ENCODE assay signal across 9 mouse cellular contexts in the genomic region with DNA sequence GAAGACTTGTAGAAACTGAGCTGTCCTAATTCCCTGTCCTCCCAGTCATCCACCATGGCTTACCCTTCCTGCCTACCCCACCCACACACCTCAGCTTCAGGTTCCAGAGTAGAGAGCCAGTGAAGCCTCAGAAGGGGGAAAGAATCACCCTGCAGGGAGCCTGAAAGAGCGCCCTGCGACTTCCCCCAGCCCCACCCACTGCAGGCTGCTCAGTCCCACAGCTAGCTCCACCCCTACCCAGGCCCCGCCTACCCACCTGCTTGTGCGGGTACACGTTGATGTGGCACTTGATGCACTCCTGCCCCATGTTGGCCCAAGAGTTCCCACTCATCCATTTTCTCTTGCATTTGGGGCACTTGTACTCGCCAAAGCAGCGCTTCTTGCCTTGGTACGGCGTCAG. TPM values are rescaled to one million over a fixed set of nuclear protein-coding genes. Genes with fewer than 3 reads are reported as not detected.
DNase-seq lines count a peak whose midpoint lies in the region; ATAC-seq and TF ChIP-seq lines count a peak whose summit lies in the region.
"Had no signal": no experiment of that assay in that cellular context is flagged by ENCODE, and none has a peak within 500 bp of the region (broad histone marks: within the 10 kb centered on the region; RNA-seq: fewer than 3 reads in every experiment).

No protein-coding gene starts in this region.

- intact Hi-C loops in left cerebral cortex, postnatal 14 days (cut with DNase I), result loop anchor here (5.0 kb wide), 1 partner anchor 63 kb away; no protein-coding TSS in a partner anchor

- no peak overlapping the region for H3K4me3 ChIP-seq in lung, embryonic 15.5 days
- H3K4me3 ChIP-seq in lung, adult 2 months (replicated peaks; ENCODE audit: extremely low read depth, low read depth, low read length), result no peak overlapping the region
- H3K4me3 ChIP-seq in neural tube, embryonic 15.5 days (replicated peaks), result no peak overlapping the region

- H3K36me3 ChIP-seq in lung, embryonic 15.5 days, result peaks cover 5% of the 10 kb centered on the region; the same call in 1 of the 2 replicates
- H3K36me3 ChIP-seq in neural tube, embryonic 15.5 days, result no peaks in the 10 kb centered on the region

- H3K4me1 ChIP-seq in lung, embryonic 15.5 days, result peaks cover 34% of the 10 kb centered on the region
- H3K4me1 ChIP-seq in lung, adult 2 months (ENCODE audit: control insufficient read depth, insufficient read depth, low read length), result no peaks in the 10 kb centered on the region
- H3K4me1 ChIP-seq in neural tube, embryonic 15.5 days, result peaks cover 17% of the 10 kb centered on the region

- WGBS in lung, embryonic 15.5 days, result 59% methylated on average over 9 of the region's 9 CpGs
- 68% methylated on average over 9 of the region's 9 CpGs for WGBS in lung, adult 2 months
- WGBS in neural tube, embryonic 15.5 days, result 56% methylated on average over 9 of the region's 9 CpGs

- H3K9me3 ChIP-seq in lung, embryonic 15.5 days, result no peaks in the 10 kb centered on the region
- H3K9me3 ChIP-seq in neural tube, embryonic 15.5 days (replicated peaks), result no peaks in the 10 kb centered on the region

- peak overlapping the region; percentile 81 for H3K27ac ChIP-seq in lung, embryonic 15.5 days
- H3K27ac ChIP-seq in neural tube, embryonic 15.5 days (replicated peaks), result no peak overlapping the region

- TF ChIP-seq POLR2A in lung, adult 2 months (IDR thresholded peaks at IDR 0.05; ENCODE audit: borderline replicate concordance, extremely low read depth, low read depth, low read length), result no peak

- ATAC-seq in lung, embryonic 15.5 days (ENCODE audit: borderline replicate concordance, extremely low read depth, low FRiP score, low TSS enrichment), result no peak
- ATAC-seq in inflammation-experienced regulatory T-cells, adult 6 months, result peak; percentile 82
- ATAC-seq in neural tube, embryonic 15.5 days (ENCODE audit: low FRiP score), result no peak

- DNase-seq in lung, adult 2 months, result no peak
- peak; percentile 85 for DNase-seq in naive thymus-derived CD4-positive, alpha-beta T cell, adult 2 months (ENCODE audit: low read depth)
- DNase-seq in left cerebral cortex, postnatal 14 days (ENCODE audit: low spot score in 2 of 2), result no peak
- no peak for DNase-seq in right cerebral cortex, postnatal 4 days
- DNase-seq in frontal cortex, postnatal 14 days (ENCODE audit: low spot score in 2 of 2), result no peak
- DNase-seq: adrenal gland, adult 2 months had no signal

- no peak overlapping the region for H3K4me2 ChIP-seq in lung, embryonic 15.5 days
- H3K4me2 ChIP-seq in neural tube, embryonic 15.5 days, result no peak overlapping the region

- H3K9ac ChIP-seq in lung, embryonic 15.5 days, result no peak overlapping the region
- H3K9ac ChIP-seq in neural tube, embryonic 15.5 days (replicated peaks), result no peak overlapping the region

- no peak for TF ChIP-seq CTCF in lung, adult 2 months (IDR thresholded peaks at IDR 0.05; ENCODE audit: insufficient read depth, low read length)

- H3K27me3 ChIP-seq in lung, embryonic 15.5 days, result no peaks in the 10 kb centered on the region
- H3K27me3 ChIP-seq in neural tube, embryonic 15.5 days (replicated peaks), result no peaks in the 10 kb centered on the region

RNA-seq across cellular contexts. Expression of gene Ppif, which starts 25.4 kb away (rescaled TPM):
- polyA plus RNA-seq in lung, embryonic 15.5 days (2015; fragmentation: Nextera tagmentation; extraction: Ambion mirVana), result 23.1 and 24.3 TPM in 2 replicates
- polyA plus RNA-seq in lung, adult 2 months (2012; rRNA removed), result 28.9 and 32.4 TPM in 2 replicates
- polyA plus RNA-seq in inflammation-experienced regulatory T-cells, adult 6 months (2017; shearing (Covaris generic)), result 10 to 100 TPM; 19.9 to 30.3 (median 23.0) TPM
- polyA plus RNA-seq in neural tube, embryonic 15.5 days (2015; fragmentation: Nextera tagmentation; extraction: Ambion mirVana), result 38.0 and 42.9 TPM in 2 replicates
- 10 to 100 TPM; 23.5 to 25.2 TPM for total RNA-seq in left cerebral cortex, postnatal 14 days (2021)

RNA-seq across cellular contexts. Expression of gene Zcchc24, which starts 49.5 kb away (rescaled TPM):
- 21.4 and 22.4 TPM in 2 replicates for polyA plus RNA-seq in lung, embryonic 15.5 days (2015; fragmentation: Nextera tagmentation; extraction: Ambion mirVana)
- 41.7 and 44.9 TPM in 2 replicates for polyA plus RNA-seq in lung, adult 2 months (2012; rRNA removed)
- polyA plus RNA-seq in inflammation-experienced regulatory T-cells, adult 6 months (2017; shearing (Covaris generic)), result under 1 TPM; 0.11 to 0.28 (median 0.23) TPM
- 13.4 and 17.0 TPM in 2 replicates for polyA plus RNA-seq in neural tube, embryonic 15.5 days (2015; fragmentation: Nextera tagmentation; extraction: Ambion mirVana)
- 10 to 100 TPM; 41.9 to 43.9 TPM for total RNA-seq in left cerebral cortex, postnatal 14 days (2021)

Comparison
In these comparisons a context has a peak if more than half of its experiments do, and no peak if none do; other contexts are left out.
1. RNA of gene Zcchc24, which starts 49.5 kb away (polyA plus RNA-seq): 41.7 to 44.9 TPM in lung, adult 2 months, 21.4 to 22.4 TPM in lung, embryonic 15.5 days and 13.4 to 17.0 TPM in neural tube, embryonic 15.5 days; 0.11 to 0.28 TPM in inflammation-experienced regulatory T-cells, adult 6 months; every median in the first group is over 10 times any median in the second.